21 mouse cellular contexts compared by ENCODE assay signal in genomic region chr17:54368611-54369010, GRCm38 (mm10).
DNase-seq lines count a peak whose midpoint lies in the region; ATAC-seq and TF ChIP-seq lines count a peak whose summit lies in the region.
"Had no signal": no experiment of that assay in that cellular context is flagged by ENCODE, and none has a peak within 500 bp of the region (broad histone marks: within the 10 kb centered on the region; RNA-seq: fewer than 3 reads in every experiment).

No protein-coding gene starts in this region.

- H3K27me3 ChIP-seq in forebrain, postnatal 0 days (ENCODE audit: insufficient read depth, low read length) = no peaks in the 10 kb centered on the region
- H3K27me3 ChIP-seq in forebrain, embryonic 16.5 days (replicated peaks; ENCODE audit: control insufficient read depth, insufficient read depth, low read length) = no peaks in the 10 kb centered on the region
- H3K27me3 ChIP-seq: hindbrain, embryonic 13.5 days; limb, embryonic 12.5 days; liver, embryonic 12.5 days had no signal

- intact Hi-C loops in left cerebral cortex, postnatal 14 days (cut with DNase I) = loop anchor here (10.0 kb wide), 1 partner anchor 196 kb away; no protein-coding TSS in a partner anchor

- H3K4me2 ChIP-seq in forebrain, postnatal 0 days (ENCODE audit: low read depth) = no peak overlapping the region
- H3K4me2 ChIP-seq in forebrain, embryonic 16.5 days (ENCODE audit: low read length) = no peak overlapping the region
- H3K4me2 ChIP-seq: hindbrain, embryonic 13.5 days; limb, embryonic 12.5 days; liver, embryonic 12.5 days; lung, embryonic 14.5 days had no signal

- 74% methylated on average over 2 of the region's 2 CpGs for WGBS in forebrain, postnatal 0 days
- WGBS in forebrain, embryonic 16.5 days = 82% methylated on average over 2 of the region's 2 CpGs

- H3K4me3 ChIP-seq in forebrain, postnatal 0 days (ENCODE audit: low read depth, low read length) = no peak overlapping the region
- H3K4me3 ChIP-seq in forebrain, embryonic 16.5 days (replicated peaks; ENCODE audit: low read length) = no peak overlapping the region
- H3K4me3 ChIP-seq: hindbrain, embryonic 13.5 days; limb, embryonic 12.5 days; liver, embryonic 12.5 days had no signal

- H3K4me1 ChIP-seq in forebrain, postnatal 0 days (ENCODE audit: insufficient read depth) = no peaks in the 10 kb centered on the region
- no peaks in the 10 kb centered on the region for H3K4me1 ChIP-seq in forebrain, embryonic 16.5 days (replicated peaks; ENCODE audit: control insufficient read depth, insufficient read depth, low read length)
- H3K4me1 ChIP-seq: hindbrain, embryonic 13.5 days; limb, embryonic 12.5 days; liver, embryonic 12.5 days had no signal

- no peak overlapping the region for H3K27ac ChIP-seq in forebrain, postnatal 0 days (ENCODE audit: low read depth, low read length)
- H3K27ac ChIP-seq in forebrain, embryonic 16.5 days (ENCODE audit: low read length) = no peak overlapping the region
- H3K27ac ChIP-seq: hindbrain, embryonic 13.5 days; limb, embryonic 12.5 days; liver, embryonic 12.5 days; stomach, postnatal 0 days had no signal

- ATAC-seq in forebrain, postnatal 0 days = no peak
- ATAC-seq in forebrain, embryonic 16.5 days = no peak
- ATAC-seq: liver, embryonic 12.5 days had no signal

- H3K9me3 ChIP-seq in forebrain, postnatal 0 days (ENCODE audit: low read length) = no peaks in the 10 kb centered on the region
- no peaks in the 10 kb centered on the region for H3K9me3 ChIP-seq in forebrain, embryonic 16.5 days (ENCODE audit: control insufficient read depth, low read length)
- H3K9me3 ChIP-seq: hindbrain, embryonic 13.5 days; limb, embryonic 12.5 days; liver, embryonic 12.5 days had no signal

- H3K36me3 ChIP-seq in forebrain, postnatal 0 days (ENCODE audit: insufficient read depth) = no peaks in the 10 kb centered on the region
- no peaks in the 10 kb centered on the region for H3K36me3 ChIP-seq in forebrain, embryonic 16.5 days (ENCODE audit: control insufficient read depth, insufficient read depth)
- H3K36me3 ChIP-seq: hindbrain, embryonic 13.5 days; limb, embryonic 12.5 days; liver, embryonic 12.5 days had no signal

- DNase-seq in forebrain, postnatal 0 days = peak; percentile 30
- peak; percentile 80 for DNase-seq in brain, adult 2 months (ENCODE audit: low read depth, low spot score)
- DNase-seq in left cerebral cortex, postnatal 14 days (ENCODE audit: low spot score in 2 of 2) = peak; percentile 69 to 79
- DNase-seq in right cerebral cortex, postnatal 25 days = peak; percentile 32
- no peak for DNase-seq in embryo, embryonic 11 days
- DNase-seq in heart, postnatal 4 days = no peak
- no peak for DNase-seq in cerebellum, postnatal 14 days
- DNase-seq: adrenal gland, adult 2 months; B cell, adult 2 months; cerebellum, adult 11 months; cerebellum, postnatal 10 days; heart, postnatal 10 days; kidney, adult 8-10 months; kidney, postnatal 14 days; lung, embryonic 14.5 days; lung, postnatal 4 days had no signal

- TF ChIP-seq CTCF in forebrain, postnatal 0 days (IDR thresholded peaks at IDR 0.05; ENCODE audit: low read depth) = no peak

- H3K9ac ChIP-seq in forebrain, postnatal 0 days = no peak overlapping the region
- no peak overlapping the region for H3K9ac ChIP-seq in forebrain, embryonic 16.5 days (replicated peaks; ENCODE audit: low read depth, low read length)
- H3K9ac ChIP-seq: hindbrain, embryonic 13.5 days; limb, embryonic 12.5 days; liver, embryonic 12.5 days; lung, embryonic 14.5 days had no signal

Comparison
In these comparisons a context has a peak if more than half of its experiments do, and no peak if none do; other contexts are left out.
1. DNase-seq: peak in forebrain, postnatal 0 days (single experiment), brain, adult 2 months (single experiment), left cerebral cortex, postnatal 14 days (2 of 2) and right cerebral cortex, postnatal 25 days (single experiment); none in embryo, embryonic 11 days (single experiment), heart, postnatal 4 days (single experiment) and cerebellum, postnatal 14 days (0 of 2).